Mouse (Mus musculus) limb, embryonic 13.5 days (tissue): ENCODE results near the gene Gtf2h2. TPM values are rescaled to one million over a fixed set of nuclear protein-coding genes. Genes with fewer than 3 reads are reported as not detected.

Experiments used
- ATAC-seq: fragments of 200-750 bp; cut with Nextera tagmentation; 2 replicates; pipeline ENCODE4 v1.8.0; 2017; ENCODE audit warnings: low read depth, moderate number of reproducible peaks, moderate TSS enrichment; ENCODE audit not compliant: low FRiP score
- H3K27ac ChIP-seq: fragments of 300-500 bp; sonication (generic); 2 replicates; pipeline ENCODE4 v1.5.1; 2015; ENCODE audit warnings: inconsistent platforms, mild to moderate bottlenecking, moderate library complexity
- H3K27me3 ChIP-seq: fragments of 300-500 bp; sonication (generic); 2 replicates; pipeline ENCODE4 v1.6.1; 2015; ENCODE audit warnings: mild to moderate bottlenecking, inconsistent platforms
- H3K36me3 ChIP-seq: fragments of 300-500 bp; sonication (generic); 2 replicates; pipeline ENCODE4 v1.6.1; 2015; ENCODE audit warnings: inconsistent platforms, mild to moderate bottlenecking, moderate library complexity
- H3K4me1 ChIP-seq: fragments of 300-500 bp; sonication (generic); 2 replicates; pipeline ENCODE4 v1.6.1; 2015; ENCODE audit warnings: inconsistent platforms
- H3K4me2 ChIP-seq: fragments of 300-500 bp; sonication (generic); replicated peaks from 2 replicates; pipeline ENCODE4 v1.6.1; 2015; ENCODE audit warnings: inconsistent platforms, mild to moderate bottlenecking, moderate library complexity
- H3K4me3 ChIP-seq: fragments of 300-500 bp; sonication (generic); 2 replicates; pipeline ENCODE4 v1.5.1; 2015; ENCODE audit warnings: moderate library complexity, mild to moderate bottlenecking, inconsistent platforms
- H3K9ac ChIP-seq: fragments of 300-500 bp; sonication (generic); 2 replicates; pipeline ENCODE4 v1.6.1; 2015; ENCODE audit warnings: mild to moderate bottlenecking, inconsistent platforms
- H3K9me3 ChIP-seq: fragments of 300-500 bp; sonication (generic); 2 replicates; pipeline ENCODE4 v1.6.1; 2016; ENCODE audit warnings: inconsistent platforms
- WGBS: fragments of 180-500 bp; shearing (Covaris S2); methylation state at CpG from one replicate; pipeline ENCODE4 v1.1.7; 2015; 5-methylcytosine and 5-hydroxymethylcytosine counted together
- polyA plus RNA-seq: library from polyadenylated mRNA; unstranded; fragments of >200 nt; fragmentation: Nextera tagmentation; extraction: Ambion mirVana; gene quantifications from 2 replicates; pipeline ENCODE4 v1.2.1, GENCODE M21; 2015

Gtf2h2 gene
- 86.0 and 93.9 TPM in 2 replicates for polyA plus RNA-seq

DNA sequence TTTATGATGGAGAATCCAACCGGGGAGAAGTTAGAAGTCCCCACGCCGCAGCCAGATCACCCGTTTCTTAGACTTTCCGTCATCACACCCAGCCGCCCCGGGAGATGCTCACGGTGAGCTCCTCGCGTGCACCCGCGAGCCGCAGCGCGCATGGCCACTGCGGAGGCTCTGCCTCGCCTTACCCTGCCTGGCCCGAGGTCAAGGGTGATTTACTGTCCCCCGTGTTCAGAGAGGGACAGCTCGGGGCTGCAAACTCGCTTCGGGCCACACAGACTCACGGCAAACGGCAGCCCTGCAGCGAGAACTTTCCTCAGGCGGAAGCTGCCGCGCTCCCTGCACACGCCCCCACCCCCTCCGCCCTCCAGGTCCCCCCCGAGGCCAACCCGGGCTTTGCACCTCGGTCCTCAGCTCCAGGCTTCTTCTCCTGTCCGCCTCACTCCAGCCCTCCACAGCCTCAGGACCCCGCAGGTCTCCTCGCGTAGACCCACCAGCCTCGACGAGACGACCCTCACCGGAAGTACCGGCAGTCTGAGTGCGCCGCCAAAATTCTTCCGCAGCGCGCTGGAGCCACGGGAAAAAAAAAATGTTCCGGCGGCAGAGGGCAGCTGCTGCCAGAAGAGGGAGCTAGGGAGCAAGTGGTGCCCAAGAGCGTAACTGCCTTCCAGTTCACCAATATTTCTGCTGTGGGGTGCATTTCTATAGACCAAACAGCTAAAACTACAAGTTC, at the start of gene Gtf2h2:
Gene Gtf2h2 (minus strand): TSS at position 519 of the 727 bp plus-strand sequence.
- WGBS = under 1% methylated on average over 51 of the region's 51 CpGs
- peak within 1 kb of the TSS; percentile 86 for H3K27ac ChIP-seq
- no peaks in the 10 kb centered on the region for H3K9me3 ChIP-seq
- peak within 1 kb of the TSS; percentile 94 for H3K4me3 ChIP-seq
- H3K4me2 ChIP-seq = peak within 1 kb of the TSS; percentile 73
- ATAC-seq = peak; percentile 87
- peaks cover 16% of the 10 kb centered on the region for H3K36me3 ChIP-seq
- no peaks in the 10 kb centered on the region for H3K27me3 ChIP-seq
- peak within 1 kb of the TSS; percentile 92 for H3K9ac ChIP-seq
- peaks cover 12% of the 10 kb centered on the region for H3K4me1 ChIP-seq

DNA sequence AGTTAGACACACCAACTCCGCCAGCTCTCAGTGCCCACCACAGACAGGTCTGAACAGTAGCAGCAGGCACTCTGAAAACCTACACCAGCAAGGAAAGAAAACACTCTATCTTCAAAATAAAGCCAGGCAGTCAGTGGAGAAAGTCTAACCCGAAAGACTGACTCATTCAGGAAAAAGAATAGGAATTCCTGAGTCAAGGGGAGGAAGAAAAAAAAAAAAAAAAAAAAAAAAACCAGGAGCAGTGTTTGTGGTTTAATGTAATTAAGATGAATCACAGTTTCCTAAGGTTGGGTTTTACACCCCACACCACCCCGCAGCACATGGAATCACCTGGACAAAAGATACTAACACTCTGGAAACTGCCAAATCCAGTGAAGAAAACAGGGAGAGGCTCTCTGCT, 43.8 kb upstream of the Gtf2h2 start:
- no peaks in the 10 kb centered on the region for H3K9me3 ChIP-seq
- ATAC-seq = no peak
- H3K9ac ChIP-seq = no peak overlapping the region
- no peak overlapping the region for H3K4me2 ChIP-seq
- 75% methylated on average over 3 of the region's 3 CpGs for WGBS
- H3K36me3 ChIP-seq = no peaks in the 10 kb centered on the region
- 0 out of 2 replicates have a peak, but pooled peaks cover 3% of the 10 kb centered on the region for H3K4me1 ChIP-seq
- H3K27ac ChIP-seq = no peak overlapping the region
- no peak overlapping the region for H3K4me3 ChIP-seq
- no peaks in the 10 kb centered on the region for H3K27me3 ChIP-seq

DNA sequence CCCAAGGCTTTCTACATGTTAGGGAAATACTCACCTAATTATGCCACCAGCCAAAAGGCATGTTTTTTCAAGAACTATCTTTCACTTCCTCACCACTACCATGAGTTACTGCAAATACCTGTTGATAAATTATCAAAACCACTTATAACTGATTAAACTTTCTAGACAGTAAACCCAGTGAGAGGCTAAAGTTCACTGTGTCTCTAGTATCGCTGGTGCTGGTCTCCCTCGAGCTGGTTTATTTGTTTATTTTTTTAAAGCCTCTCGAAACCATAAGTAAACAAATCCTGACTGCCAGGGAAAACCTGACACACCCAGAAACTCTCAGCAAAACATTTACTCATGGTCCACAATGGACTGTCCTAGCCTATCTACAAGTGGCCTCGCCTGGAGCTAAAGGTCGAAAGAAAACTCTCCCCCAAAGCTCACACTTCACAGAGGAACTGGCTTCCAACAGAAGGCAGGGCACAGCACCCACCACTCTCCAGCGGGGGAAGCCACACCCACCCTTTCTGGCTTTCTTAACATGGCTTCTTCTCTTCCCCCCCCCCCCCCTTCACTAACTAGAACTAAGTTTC, 40.5 kb upstream of the Gtf2h2 start:
- Histone ChIP-seq H3K27me3 (no peaks in the 10 kb centered on the region), H3K4me1 (no peaks in the 10 kb centered on the region), H3K9ac (no peak overlapping the region), H3K36me3 (no peaks in the 10 kb centered on the region), H3K27ac (no peak overlapping the region), H3K4me3 (no peak overlapping the region), H3K9me3 (0 out of 2 replicates have a peak, but pooled peaks cover 4% of the 10 kb centered on the region), H3K4me2 (no peak overlapping the region)
- WGBS = 47% methylated on average over 6 of the region's 6 CpGs
- no peak for ATAC-seq

DNA sequence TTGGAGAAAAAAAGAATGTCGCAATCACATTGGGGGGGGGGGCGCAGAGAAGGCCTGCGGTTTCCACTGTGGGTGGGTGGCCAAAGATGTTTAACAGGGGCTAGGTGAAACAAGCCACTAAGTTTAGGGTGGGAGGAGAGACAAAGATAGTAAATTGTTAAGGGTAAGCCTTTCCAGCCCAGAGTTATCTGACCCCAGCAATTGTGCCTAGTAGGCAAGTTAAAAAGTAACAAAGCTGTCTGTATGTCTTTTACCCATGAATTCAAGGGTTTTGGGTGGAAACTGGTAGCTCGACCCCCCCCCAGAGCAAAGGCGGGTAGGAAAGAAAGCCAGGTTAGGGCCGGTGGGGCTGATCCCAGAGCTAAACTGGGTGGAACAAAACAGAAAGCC, 34.3 kb upstream of the Gtf2h2 start:
- no peak for ATAC-seq
- H3K9me3 ChIP-seq = 0 out of 2 replicates have a peak, but pooled peaks cover 4% of the 10 kb centered on the region

DNA sequence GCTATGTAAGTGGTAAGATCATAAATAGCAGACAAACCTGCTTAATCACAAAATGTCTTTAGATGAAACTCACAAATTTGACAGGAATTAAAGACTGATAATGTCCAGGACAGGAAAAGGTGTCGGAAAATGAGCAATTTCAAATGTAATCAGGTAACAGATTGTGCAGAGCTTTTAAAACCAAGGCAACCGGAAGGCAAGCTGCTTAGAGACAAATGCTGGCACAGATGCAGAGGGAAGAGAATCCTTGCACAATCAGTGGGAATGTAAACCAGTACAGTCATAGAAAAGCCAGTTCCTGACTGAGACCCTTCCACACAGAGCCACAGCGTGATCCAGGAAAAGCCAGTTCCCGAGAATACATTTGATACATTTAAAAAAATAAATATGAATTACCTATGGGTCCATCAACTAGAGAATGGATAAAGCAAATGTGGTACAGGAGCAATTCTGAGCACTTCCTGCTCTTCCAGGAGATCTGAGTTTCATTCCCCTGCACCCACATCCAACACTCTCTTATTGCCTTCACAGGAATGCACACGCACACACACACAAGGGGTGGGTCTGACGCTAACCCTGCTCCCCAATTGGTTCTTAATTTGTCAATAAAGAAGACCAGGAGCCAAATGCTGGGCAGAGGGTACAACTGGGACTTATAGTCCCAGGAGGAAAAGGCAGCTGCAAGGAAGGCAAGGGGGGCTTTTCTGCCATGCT, 33.7 kb upstream of the Gtf2h2 start:
- Histone ChIP-seq H3K36me3 (no peaks in the 10 kb centered on the region), H3K4me3 (no peak overlapping the region), H3K27me3 (no peaks in the 10 kb centered on the region), H3K9me3 (0 out of 2 replicates have a peak, but pooled peaks cover 4% of the 10 kb centered on the region), H3K9ac (no peak overlapping the region), H3K27ac (no peak overlapping the region), H3K4me2 (no peak overlapping the region), H3K4me1 (0 out of 2 replicates have a peak, but pooled peaks cover 4% of the 10 kb centered on the region)
- ATAC-seq = no peak
- WGBS = 62% methylated on average over 6 of the region's 6 CpGs

More for the DNA sequence above, 34.3 kb upstream of the Gtf2h2 start:
- H3K4me1 ChIP-seq = 0 out of 2 replicates have a peak, but pooled peaks cover 4% of the 10 kb centered on the region
- WGBS = 67% methylated on average over 6 of the region's 6 CpGs
- H3K27ac ChIP-seq = no peak overlapping the region
- H3K9ac ChIP-seq = no peak overlapping the region
- H3K27me3 ChIP-seq = no peaks in the 10 kb centered on the region
- no peak overlapping the region for H3K4me2 ChIP-seq
- H3K4me3 ChIP-seq = no peak overlapping the region
- no peaks in the 10 kb centered on the region for H3K36me3 ChIP-seq

DNA sequence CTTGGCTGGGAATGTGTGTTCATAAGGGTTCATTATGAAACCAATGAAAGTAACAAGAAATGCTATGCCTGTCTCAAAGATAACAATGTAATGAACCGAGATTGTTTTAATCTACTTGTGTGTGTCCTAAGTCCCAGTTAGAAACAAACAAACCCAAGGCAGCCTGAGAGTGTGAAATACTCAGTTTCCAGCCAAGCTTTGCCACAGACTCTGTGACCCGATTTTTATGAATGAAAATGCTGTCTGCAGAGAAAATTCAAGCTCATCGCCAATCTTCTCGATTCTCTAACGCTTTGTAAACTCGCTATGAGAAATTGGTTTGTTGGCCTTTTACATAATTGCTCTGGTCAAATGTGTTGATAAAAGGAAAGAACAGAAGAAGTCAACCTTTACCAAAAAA, 32.5 kb upstream of the Gtf2h2 start:
- H3K36me3 ChIP-seq = no peaks in the 10 kb centered on the region
- H3K9me3 ChIP-seq = 0 out of 2 replicates have a peak, but pooled peaks cover 4% of the 10 kb centered on the region
- 89% methylated on average over 6 of the region's 6 CpGs for WGBS
- H3K4me2 ChIP-seq = no peak overlapping the region
- H3K9ac ChIP-seq = no peak overlapping the region
- no peak for ATAC-seq
- no peak overlapping the region for H3K4me3 ChIP-seq
- no peaks in the 10 kb centered on the region for H3K27me3 ChIP-seq
- H3K4me1 ChIP-seq = 0 out of 2 replicates have a peak, but pooled peaks cover 4% of the 10 kb centered on the region
- H3K27ac ChIP-seq = no peak overlapping the region

DNA sequence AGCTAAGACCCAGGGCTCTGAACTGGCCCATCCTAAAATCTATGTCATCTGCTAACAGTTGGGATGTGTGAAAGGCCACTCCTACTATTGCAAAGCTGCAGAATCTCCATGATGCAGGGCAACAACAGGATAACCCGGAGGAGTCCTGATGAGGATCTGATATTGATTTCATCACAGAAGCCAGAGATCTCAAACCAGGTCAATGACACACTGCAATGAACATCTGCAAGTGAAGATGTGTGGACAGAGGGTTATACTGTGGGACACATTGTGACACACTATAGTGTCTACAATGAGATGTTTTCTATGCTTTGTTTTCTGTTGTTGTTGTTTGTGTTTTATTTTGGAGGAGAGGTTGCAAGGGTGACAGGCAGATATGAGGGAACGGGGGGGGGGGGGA, 31.3 kb upstream of the Gtf2h2 start:
- no peak for ATAC-seq
- 77% methylated on average over 2 of the region's 2 CpGs for WGBS
- 0 out of 2 replicates have a peak, but pooled peaks cover 4% of the 10 kb centered on the region for H3K4me1 ChIP-seq
- no peaks in the 10 kb centered on the region for H3K9me3 ChIP-seq
- H3K9ac ChIP-seq = no peak overlapping the region
- H3K36me3 ChIP-seq = no peaks in the 10 kb centered on the region
- H3K4me2 ChIP-seq = no peak overlapping the region
- H3K27me3 ChIP-seq = no peaks in the 10 kb centered on the region
- no peak overlapping the region for H3K27ac ChIP-seq
- no peak overlapping the region for H3K4me3 ChIP-seq

DNA sequence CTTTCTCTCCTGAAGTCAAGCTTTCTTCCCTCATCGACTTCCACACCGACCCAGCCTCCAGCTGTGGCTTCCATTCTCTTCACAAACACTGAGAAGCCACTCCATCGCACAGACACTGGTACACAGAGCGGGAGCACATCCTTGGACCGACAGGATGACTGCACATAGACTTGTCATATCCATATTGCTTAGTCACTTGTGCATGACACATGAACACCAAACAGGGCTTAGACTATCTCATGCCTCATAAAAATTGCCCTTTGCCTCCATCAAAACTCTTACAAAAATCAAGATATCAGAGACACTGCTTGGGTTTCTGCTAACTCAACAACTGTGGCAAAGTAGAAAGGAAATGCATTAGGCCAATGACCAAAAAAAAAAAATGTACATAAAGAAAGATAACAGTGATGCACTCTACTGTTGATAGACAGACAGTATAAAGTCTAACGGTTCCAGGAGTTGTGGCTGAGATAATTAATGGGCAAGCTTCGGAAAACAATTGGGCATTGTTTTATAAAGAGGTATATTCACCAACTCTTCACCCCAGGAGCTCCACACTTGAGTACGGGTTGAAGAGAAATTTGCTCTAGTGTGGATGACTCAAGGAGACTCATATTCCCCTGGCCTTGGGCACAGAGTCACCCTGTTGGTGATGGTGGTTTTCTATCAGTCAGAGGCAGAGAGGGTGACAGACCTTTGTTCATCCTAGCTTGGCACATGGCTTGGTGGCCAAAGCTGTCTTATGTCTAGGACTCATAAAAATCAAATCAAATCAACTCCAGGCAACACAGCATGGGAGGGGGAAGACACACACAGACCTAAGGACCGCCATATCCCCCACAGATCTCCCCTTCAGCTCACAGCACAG, 29.6 kb upstream of the Gtf2h2 start:
- no peaks in the 10 kb centered on the region for H3K36me3 ChIP-seq
- H3K9ac ChIP-seq = no peak overlapping the region
- peaks cover 7% of the 10 kb centered on the region for H3K4me1 ChIP-seq
- no peak overlapping the region for H3K27ac ChIP-seq
- H3K27me3 ChIP-seq = no peaks in the 10 kb centered on the region
- WGBS = 82% methylated on average over 9 of the region's 9 CpGs
- no peak overlapping the region for H3K4me2 ChIP-seq
- no peak for ATAC-seq
- no peak overlapping the region for H3K4me3 ChIP-seq
- no peaks in the 10 kb centered on the region for H3K9me3 ChIP-seq

DNA sequence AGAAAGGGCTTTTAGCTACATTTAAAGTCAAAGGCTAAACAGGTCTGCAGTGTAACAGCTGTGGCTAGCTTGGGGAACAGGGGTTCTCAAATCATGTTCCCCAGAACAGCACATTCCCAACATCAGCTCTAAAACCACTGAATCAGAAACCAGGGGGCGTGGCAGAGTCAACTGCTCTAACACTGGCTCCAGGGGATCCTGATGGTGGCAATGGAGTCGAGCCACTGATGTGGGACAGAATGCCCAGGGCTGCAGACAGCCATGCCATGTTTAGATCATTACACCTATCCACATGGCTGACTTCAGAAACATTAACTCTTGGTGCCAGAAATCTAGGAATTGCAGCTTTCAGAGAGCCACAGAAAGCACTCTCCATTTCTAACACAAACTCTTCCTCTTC, 26.8 kb upstream of the Gtf2h2 start:
- no peaks in the 10 kb centered on the region for H3K9me3 ChIP-seq
- H3K27me3 ChIP-seq = no peaks in the 10 kb centered on the region
- no peak overlapping the region for H3K4me2 ChIP-seq
- peaks cover 15% of the 10 kb centered on the region for H3K4me1 ChIP-seq
- 59% methylated on average over 2 of the region's 2 CpGs for WGBS
- H3K4me3 ChIP-seq = no peak overlapping the region
- H3K36me3 ChIP-seq = no peaks in the 10 kb centered on the region
- H3K9ac ChIP-seq = no peak overlapping the region
- peak overlapping the region; percentile 22; the same call in 1 of the 2 replicates for H3K27ac ChIP-seq
- ATAC-seq = no peak

DNA sequence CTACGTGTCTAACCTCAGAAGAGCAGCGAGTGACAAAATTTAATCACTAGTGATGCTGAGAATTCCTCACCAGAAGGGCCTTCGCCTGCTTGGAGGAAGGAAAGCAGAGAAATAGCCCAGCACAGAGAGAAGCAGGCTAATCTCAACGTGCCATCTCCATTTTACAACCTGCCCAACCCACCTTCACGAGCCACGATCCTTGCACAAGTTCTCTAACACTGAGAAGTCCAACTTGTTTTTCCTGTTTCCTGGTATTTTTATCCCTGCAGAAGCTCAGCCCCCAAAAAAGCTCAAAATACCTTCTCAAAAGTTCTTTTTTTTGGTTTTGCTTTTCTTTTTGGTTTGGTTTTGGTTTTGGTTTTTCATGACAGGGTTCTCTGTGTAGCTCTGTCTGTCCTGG, 25.8 kb upstream of the Gtf2h2 start:
- Histone ChIP-seq H3K36me3 (no peaks in the 10 kb centered on the region), H3K27ac (no peak overlapping the region; the same call in 1 of the 2 replicates), H3K4me3 (no peak overlapping the region), H3K4me1 (peaks cover 15% of the 10 kb centered on the region), H3K9me3 (no peaks in the 10 kb centered on the region), H3K4me2 (no peak overlapping the region), H3K9ac (no peak overlapping the region), H3K27me3 (no peaks in the 10 kb centered on the region)
- 61% methylated on average over 6 of the region's 6 CpGs for WGBS
- no peak for ATAC-seq

DNA sequence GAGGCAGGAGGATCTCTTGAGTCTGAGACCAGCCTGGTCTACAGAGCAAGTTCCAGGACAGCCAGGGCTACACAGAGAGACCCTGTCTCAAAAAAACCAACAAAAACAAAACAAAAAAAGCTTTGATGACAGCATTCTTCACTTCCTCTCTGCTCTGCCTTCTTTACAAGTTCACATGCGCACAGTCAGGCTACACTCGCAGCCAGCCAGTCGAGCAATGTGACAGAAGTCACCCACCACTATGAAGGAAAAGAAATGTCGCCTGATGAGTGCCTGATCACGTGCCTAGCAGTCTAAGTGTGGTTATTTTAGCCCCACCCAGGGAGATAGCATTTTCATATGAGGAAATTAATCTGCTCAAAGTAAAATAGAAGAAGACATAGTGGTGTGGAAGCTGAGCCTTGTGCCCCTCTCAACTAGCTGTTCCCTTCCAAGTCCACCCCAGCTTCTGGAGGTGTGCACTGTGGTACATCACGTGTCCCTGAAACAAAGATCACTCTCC, 25.3 kb upstream of the Gtf2h2 start:
- Histone ChIP-seq H3K4me2 (no peak overlapping the region), H3K36me3 (no peaks in the 10 kb centered on the region), H3K4me1 (peaks cover 15% of the 10 kb centered on the region), H3K4me3 (no peak overlapping the region), H3K9me3 (no peaks in the 10 kb centered on the region), H3K27ac (no peak overlapping the region; the same call in 1 of the 2 replicates), H3K27me3 (no peaks in the 10 kb centered on the region), H3K9ac (no peak overlapping the region)
- ATAC-seq = no peak
- 92% methylated on average over 6 of the region's 6 CpGs for WGBS
